Comparison of ENCODE assay signal across 11 mouse cellular contexts in genomic region chr6:51720705-51721104, GRCm38 (mm10).
DNase-seq lines count a peak whose midpoint lies in the region; ATAC-seq and TF ChIP-seq lines count a peak whose summit lies in the region.
"Had no signal": no experiment of that assay in that cellular context is flagged by ENCODE, and none has a peak within 500 bp of the region (broad histone marks: within the 10 kb centered on the region; RNA-seq: fewer than 3 reads in every experiment).

No protein-coding gene starts in this region.

- peak; percentile 54 for ATAC-seq in liver, embryonic 12.5 days
- ATAC-seq in stomach, embryonic 15.5 days (ENCODE audit: insufficient read depth, low FRiP score, low read depth): peak; percentile 89
- no peak for ATAC-seq in midbrain, embryonic 11.5 days (ENCODE audit: low FRiP score)

- no peak overlapping the region for H3K27ac ChIP-seq in liver, embryonic 12.5 days
- H3K27ac ChIP-seq in stomach, embryonic 15.5 days: no peak overlapping the region
- no peak overlapping the region for H3K27ac ChIP-seq in hindbrain, embryonic 10.5 days
- H3K27ac ChIP-seq in midbrain, embryonic 11.5 days (ENCODE audit: low read depth, low read length): no peak overlapping the region
- H3K27ac ChIP-seq: embryonic facial prominence, embryonic 15.5 days; limb, embryonic 13.5 days had no signal

- TF ChIP-seq POLR2A in lung, adult 2 months (IDR thresholded peaks at IDR 0.05; ENCODE audit: borderline replicate concordance, extremely low read depth, low read depth, low read length): no peak

- H3K9me3 ChIP-seq in liver, embryonic 12.5 days (replicated peaks): no peaks in the 10 kb centered on the region
- H3K9me3 ChIP-seq in stomach, embryonic 15.5 days: no peaks in the 10 kb centered on the region
- H3K9me3 ChIP-seq in hindbrain, embryonic 10.5 days: no peaks in the 10 kb centered on the region
- no peaks in the 10 kb centered on the region for H3K9me3 ChIP-seq in midbrain, embryonic 11.5 days (ENCODE audit: control insufficient read depth, low read length)
- H3K9me3 ChIP-seq: embryonic facial prominence, embryonic 15.5 days; limb, embryonic 13.5 days had no signal

- no peaks in the 10 kb centered on the region for H3K36me3 ChIP-seq in liver, embryonic 12.5 days
- H3K36me3 ChIP-seq in stomach, embryonic 15.5 days: no peaks in the 10 kb centered on the region
- no peaks in the 10 kb centered on the region for H3K36me3 ChIP-seq in hindbrain, embryonic 10.5 days
- H3K36me3 ChIP-seq in midbrain, embryonic 11.5 days (ENCODE audit: control insufficient read depth, insufficient read depth, low read length): no peaks in the 10 kb centered on the region
- H3K36me3 ChIP-seq: embryonic facial prominence, embryonic 15.5 days; limb, embryonic 13.5 days had no signal

- 68% methylated on average over 7 of the region's 7 CpGs for WGBS in lung, adult 2 months
- WGBS in liver, embryonic 12.5 days (ENCODE audit: insufficient replicate concordance): 63% methylated on average over 7 of the region's 7 CpGs
- 54% methylated on average over 7 of the region's 7 CpGs for WGBS in stomach, embryonic 15.5 days
- 75% methylated on average over 7 of the region's 7 CpGs for WGBS in hindbrain, embryonic 10.5 days
- 72% methylated on average over 7 of the region's 7 CpGs for WGBS in midbrain, embryonic 11.5 days

- peaks cover 3% of the 10 kb centered on the region; the same call in 1 of the 2 replicates for H3K4me1 ChIP-seq in lung, adult 2 months (ENCODE audit: control insufficient read depth, insufficient read depth, low read length)
- H3K4me1 ChIP-seq in liver, embryonic 12.5 days: no peaks in the 10 kb centered on the region
- no peaks in the 10 kb centered on the region for H3K4me1 ChIP-seq in stomach, embryonic 15.5 days
- H3K4me1 ChIP-seq in hindbrain, embryonic 10.5 days (replicated peaks): peaks cover 2% of the 10 kb centered on the region
- peaks cover 2% of the 10 kb centered on the region; the same call in 1 of the 2 replicates for H3K4me1 ChIP-seq in midbrain, embryonic 11.5 days (ENCODE audit: control insufficient read depth, insufficient read depth, low read length)
- H3K4me1 ChIP-seq: embryonic facial prominence, embryonic 15.5 days had no signal

- no peaks in the 10 kb centered on the region for H3K27me3 ChIP-seq in liver, embryonic 12.5 days (replicated peaks)
- no peaks in the 10 kb centered on the region for H3K27me3 ChIP-seq in stomach, embryonic 15.5 days (replicated peaks)
- H3K27me3 ChIP-seq in hindbrain, embryonic 10.5 days (ENCODE audit: insufficient read depth, poor library complexity, severe bottlenecking): no peaks in the 10 kb centered on the region
- H3K27me3 ChIP-seq in midbrain, embryonic 11.5 days (ENCODE audit: control insufficient read depth, insufficient read depth, low read length): no peaks in the 10 kb centered on the region
- H3K27me3 ChIP-seq: embryonic facial prominence, embryonic 15.5 days; limb, embryonic 13.5 days had no signal

- no peak overlapping the region for H3K9ac ChIP-seq in liver, embryonic 12.5 days
- H3K9ac ChIP-seq in stomach, embryonic 15.5 days: no peak overlapping the region
- no peak overlapping the region for H3K9ac ChIP-seq in midbrain, embryonic 11.5 days (ENCODE audit: low read length)
- H3K9ac ChIP-seq: embryonic facial prominence, embryonic 15.5 days; limb, embryonic 13.5 days had no signal

- H3K4me3 ChIP-seq in lung, adult 2 months (replicated peaks; ENCODE audit: extremely low read depth, low read depth, low read length): no peak overlapping the region
- no peak overlapping the region for H3K4me3 ChIP-seq in liver, embryonic 12.5 days
- H3K4me3 ChIP-seq in stomach, embryonic 15.5 days (replicated peaks): no peak overlapping the region
- no peak overlapping the region for H3K4me3 ChIP-seq in hindbrain, embryonic 10.5 days
- H3K4me3 ChIP-seq in midbrain, embryonic 11.5 days (ENCODE audit: low read depth, low read length): no peak overlapping the region
- H3K4me3 ChIP-seq: embryonic facial prominence, embryonic 15.5 days; limb, embryonic 13.5 days had no signal

- H3K4me2 ChIP-seq in liver, embryonic 12.5 days: no peak overlapping the region
- H3K4me2 ChIP-seq in stomach, embryonic 15.5 days: no peak overlapping the region
- no peak overlapping the region for H3K4me2 ChIP-seq in midbrain, embryonic 11.5 days
- H3K4me2 ChIP-seq: embryonic facial prominence, embryonic 15.5 days; limb, embryonic 13.5 days had no signal

- peak; percentile 31 to 52 for DNase-seq in lung, adult 18-20 months
- no peak for DNase-seq in lung, adult 2 months
- peak; percentile 81 to 87 for DNase-seq in kidney, adult 8-10 months
- no peak for DNase-seq in hindbrain, embryonic 10.5 days (ENCODE audit: low spot score)
- DNase-seq in thymus, postnatal 25 days: no peak
- DNase-seq in midbrain, embryonic 11.5 days (ENCODE audit: low spot score, missing footprints): no peak
- DNase-seq: cerebellum, adult 11 months had no signal

- no peak for TF ChIP-seq CTCF in lung, adult 2 months (IDR thresholded peaks at IDR 0.05; ENCODE audit: insufficient read depth, low read length)

Comparison
In these comparisons a context has a peak if more than half of its experiments do, and no peak if none do; other contexts are left out.
1. DNase-seq: peak in lung, adult 18-20 months (2 of 2) and kidney, adult 8-10 months (2 of 2); none in lung, adult 2 months (single experiment), hindbrain, embryonic 10.5 days (single experiment), thymus, postnatal 25 days (single experiment) and midbrain, embryonic 11.5 days (single experiment).